Mouse (Mus musculus) kidney, embryonic 16.5 days (tissue): ENCODE results near the gene Dhx29. TPM values are rescaled to one million over a fixed set of nuclear protein-coding genes. Genes with fewer than 3 reads are reported as not detected.

Source experiments
- ATAC-seq: fragments of 200-750 bp; cut with Nextera tagmentation; 2 replicates; pipeline ENCODE4 v1.8.0; 2017; ENCODE audit warnings: moderate TSS enrichment; ENCODE audit not compliant: low FRiP score, low TSS enrichment
- H3K27ac ChIP-seq: fragments of 300-500 bp; sonication (generic); 2 replicates; pipeline ENCODE4 v1.5.1; 2014; ENCODE audit warnings: low read length
- H3K27me3 ChIP-seq: fragments of 300-500 bp; sonication (generic); 2 replicates; pipeline ENCODE4 v1.6.1; 2014; ENCODE audit warnings: low read length, control low read depth, mixed read lengths; ENCODE audit not compliant: insufficient read depth
- H3K36me3 ChIP-seq: fragments of 300-500 bp; sonication (generic); 2 replicates; pipeline ENCODE4 v1.6.1; 2014; ENCODE audit warnings: low read length, control low read depth, mixed read lengths; ENCODE audit not compliant: insufficient read depth
- H3K4me1 ChIP-seq: fragments of 300-500 bp; sonication (generic); 2 replicates; pipeline ENCODE4 v1.6.1; 2014; ENCODE audit warnings: low read length, control low read depth, mixed read lengths; ENCODE audit not compliant: insufficient read depth
- H3K4me2 ChIP-seq: fragments of 300-500 bp; sonication (generic); replicated peaks from 2 replicates; pipeline ENCODE4 v1.6.1; 2014; ENCODE audit warnings: low read depth, low read length
- H3K4me3 ChIP-seq: fragments of 300-500 bp; sonication (generic); 2 replicates; pipeline ENCODE4 v1.5.1; 2014; ENCODE audit warnings: mild to moderate bottlenecking, low read length
- H3K9ac ChIP-seq: fragments of 300-500 bp; sonication (generic); replicated peaks from 2 replicates; pipeline ENCODE4 v1.6.1; 2014; ENCODE audit warnings: low read length
- H3K9me3 ChIP-seq: fragments of 300-500 bp; sonication (generic); 2 replicates; pipeline ENCODE4 v1.6.1; 2016; ENCODE audit warnings: low read length, control low read depth
- WGBS: fragments of 180-500 bp; shearing (Covaris S2); extraction: QIAGEN DNeasy Blood & Tissue Kit; methylation state at CpG from one replicate; pipeline ENCODE4 v1.1.7; 2014; 5-methylcytosine and 5-hydroxymethylcytosine counted together
- polyA plus RNA-seq: library from polyadenylated mRNA; unstranded; fragments of >200 nt; fragmentation: Nextera tagmentation; extraction: Ambion mirVana; gene quantifications from 2 replicates; pipeline ENCODE4 v1.2.1, GENCODE M21; 2015

Dhx29 gene
- 16.0 and 18.1 TPM in 2 replicates for polyA plus RNA-seq

DNA sequence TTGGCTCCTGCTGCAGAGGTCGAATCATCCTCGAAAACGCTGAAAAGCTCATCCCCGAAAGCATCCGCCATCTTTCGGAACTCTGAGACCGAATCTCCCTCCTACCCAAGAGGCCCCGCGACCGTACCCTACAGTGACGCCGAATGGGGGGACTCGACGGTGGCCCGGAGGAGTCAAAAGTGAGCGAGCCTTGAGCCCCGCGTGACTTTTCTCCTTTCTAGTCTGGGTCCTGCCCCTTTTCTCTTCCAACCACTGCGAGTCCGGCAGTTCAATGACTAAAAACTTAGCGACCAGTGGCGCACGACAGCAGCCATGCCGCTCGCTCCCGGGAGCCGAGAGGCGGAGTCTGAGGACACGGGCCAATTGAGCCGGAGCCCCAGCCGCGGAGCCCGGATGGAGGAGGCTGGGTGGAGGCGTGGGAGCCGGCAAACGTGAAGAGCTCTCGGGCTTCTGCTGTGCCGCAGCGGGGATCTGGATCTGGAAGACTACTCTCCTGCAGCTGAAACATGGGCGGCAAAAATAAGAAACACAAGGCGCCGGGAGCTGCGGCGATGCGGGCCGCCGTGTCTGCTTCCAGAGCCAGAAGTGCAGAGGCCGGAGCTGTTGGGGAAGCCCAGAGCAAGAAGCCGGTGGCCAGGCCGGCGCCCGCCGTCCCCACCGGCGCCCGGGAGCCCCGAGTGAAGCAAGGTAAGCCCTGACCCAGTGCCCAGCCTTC lies at the start of gene Dhx29, which contains the start of gene Mtrex:
Dhx29 (plus strand) TSS at position 168 of the 715 bp plus-strand sequence.
Mtrex (minus strand) TSS at position 112 of the 715 bp plus-strand sequence.
- Histone ChIP-seq H3K4me1 (peaks cover 20% of the 10 kb centered on the region), H3K27ac (peak within 1 kb of the TSS; percentile 84), H3K36me3 (0 out of 2 replicates have a peak, but pooled peaks cover 3% of the 10 kb centered on the region), H3K4me2 (peak within 1 kb of the TSS; percentile 82), H3K4me3 (peak within 1 kb of the TSS; percentile 94), H3K27me3 (no peaks in the 10 kb centered on the region), H3K9me3 (no peaks in the 10 kb centered on the region), H3K9ac (peak within 1 kb of the TSS; percentile 72)
- 0% methylated on average over 57 of the region's 57 CpGs for WGBS
- ATAC-seq = peak; percentile 98

DNA sequence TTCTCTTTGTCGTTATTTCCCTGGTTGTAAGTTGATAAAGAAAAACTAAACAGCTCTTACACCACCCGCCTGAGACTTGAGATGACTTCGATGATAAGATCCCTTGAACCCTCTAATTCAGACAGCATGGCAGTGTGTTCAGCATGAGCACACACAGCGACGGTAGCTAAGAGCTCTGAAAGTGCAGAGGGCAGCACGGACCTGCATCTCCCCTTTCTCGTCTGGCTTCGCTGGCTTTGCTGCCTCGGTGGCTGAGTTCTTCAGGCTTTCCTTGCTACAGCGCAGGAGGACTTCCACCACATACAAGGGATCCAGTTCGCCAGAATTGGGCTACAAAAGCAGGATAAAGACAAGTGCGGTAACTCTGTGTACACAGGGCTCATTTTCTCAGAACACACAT lies 40.0 kb upstream of the Dhx29 start:
- ATAC-seq = peak; percentile 59; the same call in 1 of the 2 replicates

GRCm38 (mm10) chr13:112902176-112902575 lies 25.1 kb upstream of the Dhx29 start:
- peaks cover 52% of the 10 kb centered on the region for H3K36me3 ChIP-seq
- no peaks in the 10 kb centered on the region for H3K9me3 ChIP-seq
- no peak overlapping the region for H3K4me2 ChIP-seq
- H3K4me3 ChIP-seq = no peak overlapping the region
- no peak overlapping the region for H3K27ac ChIP-seq
- ATAC-seq = no peak
- WGBS = 71% methylated on average over 3 of the region's 3 CpGs
- no peaks in the 10 kb centered on the region for H3K4me1 ChIP-seq
- no peak overlapping the region for H3K9ac ChIP-seq
- no peaks in the 10 kb centered on the region for H3K27me3 ChIP-seq

More for the DNA sequence above, 40.0 kb upstream of the Dhx29 start:
- H3K4me1 ChIP-seq = no peaks in the 10 kb centered on the region
- H3K27ac ChIP-seq = no peak overlapping the region
- WGBS = 51% methylated on average over 12 of the region's 12 CpGs
- no peak overlapping the region for H3K4me2 ChIP-seq
- no peak overlapping the region for H3K9ac ChIP-seq
- H3K36me3 ChIP-seq = peaks cover 45% of the 10 kb centered on the region
- no peaks in the 10 kb centered on the region for H3K27me3 ChIP-seq
- no peak overlapping the region for H3K4me3 ChIP-seq
- no peaks in the 10 kb centered on the region for H3K9me3 ChIP-seq

DNA sequence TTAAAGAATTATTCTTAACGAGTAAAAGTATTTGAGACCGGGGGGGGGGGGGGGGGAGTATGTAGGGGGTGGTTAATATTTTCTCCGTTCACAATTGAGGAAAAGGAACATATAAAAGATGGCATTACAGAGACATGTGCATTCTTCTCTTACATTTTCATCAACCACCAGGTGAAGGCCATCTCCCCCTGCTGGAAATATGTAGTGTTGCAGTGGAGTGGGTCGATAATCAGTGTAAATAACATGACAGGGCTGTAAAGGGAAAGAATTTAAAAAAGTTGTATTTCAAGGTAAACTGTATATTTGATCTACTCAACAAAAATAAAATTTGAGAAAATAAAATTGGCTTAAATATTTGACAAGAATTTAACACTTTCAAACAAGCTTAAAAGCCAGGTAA lies 17.6 kb upstream of the Dhx29 start:
- ATAC-seq = no peak
- H3K9ac ChIP-seq = no peak overlapping the region
- H3K36me3 ChIP-seq = peaks cover 33% of the 10 kb centered on the region
- H3K27ac ChIP-seq = no peak overlapping the region
- WGBS = 54% methylated on average over 4 of the region's 4 CpGs
- no peaks in the 10 kb centered on the region for H3K4me1 ChIP-seq
- no peaks in the 10 kb centered on the region for H3K27me3 ChIP-seq
- H3K9me3 ChIP-seq = no peaks in the 10 kb centered on the region
- no peak overlapping the region for H3K4me3 ChIP-seq
- H3K4me2 ChIP-seq = no peak overlapping the region

- Histone ChIP-seq H3K27ac (no peak overlapping the region), H3K4me1 (no peaks in the 10 kb centered on the region), H3K4me3 (no peak overlapping the region), H3K4me2 (no peak overlapping the region), H3K27me3 (no peaks in the 10 kb centered on the region), H3K9me3 (no peaks in the 10 kb centered on the region), H3K9ac (no peak overlapping the region), H3K36me3 (peaks cover 25% of the 10 kb centered on the region)
- no peak for ATAC-seq
- WGBS = 89% methylated on average over 4 of the region's 4 CpGs
Measured at GRCm38 (mm10) chr13:112910434-112910833, 16.8 kb upstream of the Dhx29 start.

DNA sequence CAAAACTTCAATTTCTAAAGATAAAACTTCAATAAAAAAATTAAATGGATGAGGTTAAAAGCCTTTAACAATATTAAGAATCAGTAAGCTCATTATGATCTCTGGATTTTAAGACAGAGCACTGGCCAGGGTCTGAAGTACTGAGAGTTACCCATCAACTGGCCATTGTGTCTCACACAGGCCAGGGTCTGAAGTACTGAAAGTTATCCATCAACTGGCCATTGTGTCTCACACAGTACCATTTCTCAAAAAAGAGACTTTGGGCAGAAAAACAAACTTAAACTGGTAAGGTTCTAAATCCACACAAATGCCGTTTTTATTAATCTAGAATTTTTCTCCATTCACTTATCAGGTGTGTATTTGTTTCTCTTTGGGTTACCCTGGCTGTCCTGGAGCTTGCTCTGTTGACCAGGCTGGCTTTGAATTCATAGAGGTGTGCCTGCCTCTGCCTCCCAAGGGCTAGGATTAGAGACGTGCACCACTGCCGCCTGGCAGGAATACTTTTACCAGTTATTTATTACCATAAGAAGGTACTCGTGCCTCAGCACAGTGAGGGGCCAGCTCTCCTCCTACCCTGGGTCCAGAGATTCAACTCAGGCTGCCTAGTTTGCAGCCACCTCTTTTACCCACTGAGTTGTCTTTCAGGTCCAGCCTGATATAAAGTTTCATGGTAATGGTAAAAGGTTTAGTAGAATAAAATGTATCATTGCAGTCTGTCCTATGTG lies 8.0 kb upstream of the Dhx29 start:
- Histone ChIP-seq H3K36me3 (0 out of 2 replicates have a peak, but pooled peaks cover 20% of the 10 kb centered on the region), H3K9me3 (no peaks in the 10 kb centered on the region)
- 74% methylated on average over 4 of the region's 4 CpGs for WGBS

GRCm38 (mm10) chr13:112920906-112921305 lies 6.3 kb upstream of the Dhx29 start:
- no peaks in the 10 kb centered on the region for H3K27me3 ChIP-seq
- no peak for ATAC-seq
- H3K4me2 ChIP-seq = no peak overlapping the region
- H3K4me1 ChIP-seq = peaks cover 7% of the 10 kb centered on the region
- no peak overlapping the region for H3K4me3 ChIP-seq
- no peaks in the 10 kb centered on the region for H3K9me3 ChIP-seq
- 0 out of 2 replicates have a peak, but pooled peaks cover 20% of the 10 kb centered on the region for H3K36me3 ChIP-seq
- 86% methylated on average over 3 of the region's 3 CpGs for WGBS
- no peak overlapping the region for H3K9ac ChIP-seq
- no peak overlapping the region for H3K27ac ChIP-seq

More for the DNA sequence above, 8.0 kb upstream of the Dhx29 start:
- no peaks in the 10 kb centered on the region for H3K27me3 ChIP-seq
- H3K4me3 ChIP-seq = no peak overlapping the region
- no peaks in the 10 kb centered on the region for H3K4me1 ChIP-seq
- ATAC-seq = no peak
- H3K9ac ChIP-seq = no peak overlapping the region
- no peak overlapping the region for H3K27ac ChIP-seq
- no peak overlapping the region for H3K4me2 ChIP-seq

DNA sequence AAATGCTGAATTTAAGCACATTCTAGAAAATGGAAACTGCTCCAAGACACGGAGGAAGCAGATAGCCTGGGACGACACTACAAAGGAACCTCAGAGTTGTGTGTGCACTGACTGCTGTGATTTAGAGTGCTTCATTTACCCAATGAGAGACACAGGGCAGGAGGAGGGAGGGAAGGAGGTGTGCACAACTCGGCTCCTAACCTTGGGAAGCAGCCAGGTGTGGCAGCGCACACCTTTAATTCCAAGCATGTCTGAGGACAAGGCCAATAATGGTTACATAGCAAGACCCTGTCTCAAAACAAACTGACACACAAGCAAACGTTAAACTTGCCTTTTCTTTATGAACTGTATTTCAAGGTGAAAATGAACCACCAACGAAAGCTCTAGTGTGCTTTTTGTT lies 2.0 kb upstream of the Dhx29 start:
- Histone ChIP-seq H3K27ac (no peak overlapping the region), H3K4me3 (no peak overlapping the region), H3K4me1 (peaks cover 20% of the 10 kb centered on the region), H3K9ac (no peak overlapping the region), H3K9me3 (no peaks in the 10 kb centered on the region), H3K27me3 (no peaks in the 10 kb centered on the region), H3K36me3 (0 out of 2 replicates have a peak, but pooled peaks cover 1% of the 10 kb centered on the region), H3K4me2 (0 out of 2 replicates have a peak overlapping the region, but pooled peaks have one; percentile 66)
- 55% methylated on average over 6 of the region's 6 CpGs for WGBS
- ATAC-seq = no peak

DNA sequence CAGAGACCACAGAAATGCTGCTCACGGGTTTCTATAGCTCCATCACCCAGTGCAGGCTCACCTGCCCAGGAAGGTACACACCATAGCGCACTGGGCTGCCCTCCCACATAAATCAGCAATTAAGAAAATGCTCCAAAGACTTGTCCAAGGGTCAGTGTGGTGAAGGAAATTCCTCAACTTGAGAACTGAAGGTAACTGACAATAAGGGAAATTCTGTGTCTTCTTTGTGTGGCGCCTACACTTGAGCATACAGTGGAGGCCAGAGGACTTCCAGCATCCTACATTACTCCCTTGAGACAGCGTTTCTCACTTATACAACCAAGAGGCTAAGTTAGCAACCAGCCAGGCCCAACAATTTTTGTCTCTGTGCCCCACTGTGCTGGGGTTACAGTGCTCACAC lies 1.3 kb upstream of the Dhx29 start:
- ATAC-seq = no peak
- peak overlapping the region; percentile 94 for H3K4me3 ChIP-seq
- 0 out of 2 replicates have a peak, but pooled peaks cover 3% of the 10 kb centered on the region for H3K36me3 ChIP-seq
- 59% methylated on average over 4 of the region's 4 CpGs for WGBS
- peak overlapping the region; percentile 66 for H3K4me2 ChIP-seq
- H3K4me1 ChIP-seq = peaks cover 20% of the 10 kb centered on the region
- no peaks in the 10 kb centered on the region for H3K9me3 ChIP-seq
- no peaks in the 10 kb centered on the region for H3K27me3 ChIP-seq
- peak overlapping the region; percentile 72 for H3K9ac ChIP-seq
- no peak overlapping the region for H3K27ac ChIP-seq
